Mouse (Mus musculus) retina, adult 2 months (tissue): Measurements from ENCODE around the gene Gpha2.

Source experiments
- DNase-seq: peaks from one replicate; pipeline ENCODE4 v3.0.0-alpha.2; 2012; ENCODE audit warnings: low read depth, low spot score

Gpha2 gene

GRCm38 (mm10) chr19:6272738-6273137 lies 46.6 kb downstream of the Gpha2 start:
- DNase-seq, result no peak

- DNase-seq, result no peak
These were observed 47.4 kb downstream of the Gpha2 start for GRCm38 (mm10) chr19:6273592-6273991.

GRCm38 (mm10) chr19:6273998-6274608 lies 47.9 kb downstream of the Gpha2 start:
- DNase-seq, result no peak

- DNase-seq, result no peak
These were observed 49.7 kb downstream of the Gpha2 start for GRCm38 (mm10) chr19:6275740-6276389.

GRCm38 (mm10) chr19:6276426-6277421 lies 50.5 kb downstream of the Gpha2 start, which contains the start of gene Ehd1:
TSS of gene Ehd1 (plus strand) at chr19:6276725.
- DNase-seq, result peak; percentile 93
